Comparison of ENCODE assay signal across 8 mouse cellular contexts in the genomic region with DNA sequence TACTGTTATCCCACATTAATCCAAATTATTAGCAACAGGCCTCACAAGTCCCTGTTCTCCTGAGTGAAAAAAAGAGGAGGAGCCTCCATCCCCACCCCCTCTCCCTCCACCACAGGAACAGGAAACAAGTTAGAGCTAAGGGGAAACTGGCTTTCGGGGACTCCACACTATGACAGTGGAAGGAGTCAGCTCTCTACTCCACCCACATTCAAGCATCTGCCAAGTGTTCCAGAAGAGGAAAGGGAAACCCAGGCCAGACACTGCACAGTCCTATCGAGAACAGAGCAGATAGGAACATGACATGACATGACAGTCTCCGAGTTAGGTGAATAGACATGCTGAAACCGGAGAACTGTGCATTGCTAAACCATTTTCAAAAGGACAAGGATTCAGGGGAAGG.
DNase-seq lines count a peak whose midpoint lies in the region; ATAC-seq and TF ChIP-seq lines count a peak whose summit lies in the region.

No protein-coding gene starts in this region.

- peaks cover 4% of the 10 kb centered on the region for H3K4me1 ChIP-seq in thymus, adult 2 months (replicated peaks; ENCODE audit: control insufficient read depth, insufficient read depth, low read length)
- H3K4me1 ChIP-seq in kidney, embryonic 15.5 days, result peaks cover 27% of the 10 kb centered on the region
- peaks cover 11% of the 10 kb centered on the region for H3K4me1 ChIP-seq in neural tube, embryonic 15.5 days
- no peaks in the 10 kb centered on the region for H3K4me1 ChIP-seq in forebrain, embryonic 12.5 days

- H3K27ac ChIP-seq in thymus, adult 2 months (ENCODE audit: control insufficient read depth, insufficient read depth, low read length), result no peak overlapping the region
- peak overlapping the region; percentile 46; the same call in 1 of the 2 replicates for H3K27ac ChIP-seq in kidney, embryonic 15.5 days
- H3K27ac ChIP-seq in neural tube, embryonic 15.5 days (replicated peaks), result no peak overlapping the region
- no peak overlapping the region for H3K27ac ChIP-seq in forebrain, embryonic 12.5 days

- no peak overlapping the region for H3K4me3 ChIP-seq in thymus, adult 2 months (ENCODE audit: control insufficient read depth, insufficient read depth, low read length)
- no peak overlapping the region for H3K4me3 ChIP-seq in kidney, embryonic 15.5 days (replicated peaks)
- H3K4me3 ChIP-seq in neural tube, embryonic 15.5 days (replicated peaks), result no peak overlapping the region
- no peak overlapping the region for H3K4me3 ChIP-seq in forebrain, embryonic 12.5 days (replicated peaks)

- no peak for TF ChIP-seq POLR2A in thymus, adult 2 months (IDR thresholded peaks at IDR 0.05; ENCODE audit: control insufficient read depth, extremely low read depth, insufficient read depth, low read length, poor library complexity)

- no peaks in the 10 kb centered on the region for H3K27me3 ChIP-seq in thymus, adult 2 months (ENCODE audit: control insufficient read depth, insufficient read depth, low read length)
- H3K27me3 ChIP-seq in kidney, embryonic 15.5 days, result no peaks in the 10 kb centered on the region
- no peaks in the 10 kb centered on the region for H3K27me3 ChIP-seq in neural tube, embryonic 15.5 days (replicated peaks)
- H3K27me3 ChIP-seq in forebrain, embryonic 12.5 days, result no peaks in the 10 kb centered on the region

- no peak for TF ChIP-seq CTCF in thymus, adult 2 months (IDR thresholded peaks at IDR 0.05; ENCODE audit: borderline replicate concordance, control insufficient read depth, extremely low read depth, insufficient read depth, low read length, poor library complexity)

- peak; percentile 30 for DNase-seq in thymus, postnatal 0 days (ENCODE audit: low spot score)
- DNase-seq in thymus, adult 2 months, result no peak
- DNase-seq in gastrocnemius, postnatal 25 days, result peak; percentile 57
- peak; percentile 90 for DNase-seq in lung, postnatal 36 days

- H3K36me3 ChIP-seq in thymus, adult 2 months (ENCODE audit: control insufficient read depth, insufficient read depth, low read length), result no peaks in the 10 kb centered on the region
- H3K36me3 ChIP-seq in kidney, embryonic 15.5 days, result peaks cover 23% of the 10 kb centered on the region
- H3K36me3 ChIP-seq in neural tube, embryonic 15.5 days, result peaks cover 3% of the 10 kb centered on the region; the same call in 1 of the 2 replicates
- H3K36me3 ChIP-seq in forebrain, embryonic 12.5 days (replicated peaks), result no peaks in the 10 kb centered on the region

- WGBS in thymus, adult 2 months, result 11% methylated on average over 4 of the region's 4 CpGs
- WGBS in kidney, embryonic 15.5 days, result 53% methylated on average over 4 of the region's 4 CpGs
- WGBS in neural tube, embryonic 15.5 days, result 63% methylated on average over 4 of the region's 4 CpGs
- 68% methylated on average over 4 of the region's 4 CpGs for WGBS in forebrain, embryonic 12.5 days

- H3K9me3 ChIP-seq in kidney, embryonic 15.5 days (replicated peaks), result no peaks in the 10 kb centered on the region
- no peaks in the 10 kb centered on the region for H3K9me3 ChIP-seq in neural tube, embryonic 15.5 days (replicated peaks)
- no peaks in the 10 kb centered on the region for H3K9me3 ChIP-seq in forebrain, embryonic 12.5 days

- no peak overlapping the region for H3K4me2 ChIP-seq in kidney, embryonic 15.5 days
- H3K4me2 ChIP-seq in neural tube, embryonic 15.5 days, result no peak overlapping the region
- no peak overlapping the region for H3K4me2 ChIP-seq in forebrain, embryonic 12.5 days

- no peak overlapping the region for H3K9ac ChIP-seq in kidney, embryonic 15.5 days
- H3K9ac ChIP-seq in neural tube, embryonic 15.5 days (replicated peaks), result no peak overlapping the region
- no peak overlapping the region for H3K9ac ChIP-seq in forebrain, embryonic 12.5 days

- 0 out of 2 replicates have a peak, but pooled peaks have one; percentile 44 for ATAC-seq in kidney, embryonic 15.5 days (replicated peaks; ENCODE audit: low FRiP score)
- ATAC-seq in neural tube, embryonic 15.5 days (ENCODE audit: low FRiP score), result no peak
- no peak for ATAC-seq in erythroblast, adult 5-6 weeks (replicated peaks; ENCODE audit: low FRiP score, poor library complexity, severe bottlenecking)
- ATAC-seq in forebrain, embryonic 12.5 days (ENCODE audit: low FRiP score), result no peak
